Mouse (Mus musculus) heart, adult 8-10 months (tissue): Measurements from ENCODE around the gene Zfp108. TPM values are rescaled to one million over a fixed set of nuclear protein-coding genes. Genes with fewer than 3 reads are reported as not detected.

Experiments used
- DNase-seq: peaks from one replicate; pipeline ENCODE4 v3.0.0; 2022; ENCODE audit warnings: low spot score
- total RNA-seq, 4 experiments: library from RNA; stranded (reverse); gene quantifications; 2 replicates each; pipeline ENCODE4 v1.2.4; 2022

Zfp108 gene
- total RNA-seq, 4 experiments from 2014 or later: 1.4 to 1.8 (median 1.5) TPM

DNA sequence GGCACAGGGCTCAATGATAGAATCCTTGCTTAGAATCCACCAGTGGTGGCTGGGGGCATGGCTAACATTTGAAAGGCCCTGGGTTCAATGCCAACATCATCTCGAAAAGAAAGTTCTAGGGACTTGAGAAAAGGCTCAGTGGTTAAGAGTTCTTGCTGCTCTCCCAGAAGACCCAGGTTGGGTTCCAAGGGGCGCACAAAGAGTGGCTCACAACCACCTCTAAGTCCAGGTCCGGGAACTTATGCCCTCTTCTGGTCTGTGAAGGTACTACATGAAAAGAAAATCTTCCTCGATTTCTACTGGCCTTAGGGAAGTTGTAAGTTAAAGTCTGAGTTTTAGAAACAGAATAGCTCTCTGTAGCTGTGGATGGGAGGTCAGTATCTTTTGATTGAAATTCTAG is 31.5 kb downstream of the Zfp108 start:
- DNase-seq: no peak

GRCm38 (mm10) chr7:24286916-24287315 is 32.3 kb downstream of the Zfp108 start:
- DNase-seq: no peak

DNA sequence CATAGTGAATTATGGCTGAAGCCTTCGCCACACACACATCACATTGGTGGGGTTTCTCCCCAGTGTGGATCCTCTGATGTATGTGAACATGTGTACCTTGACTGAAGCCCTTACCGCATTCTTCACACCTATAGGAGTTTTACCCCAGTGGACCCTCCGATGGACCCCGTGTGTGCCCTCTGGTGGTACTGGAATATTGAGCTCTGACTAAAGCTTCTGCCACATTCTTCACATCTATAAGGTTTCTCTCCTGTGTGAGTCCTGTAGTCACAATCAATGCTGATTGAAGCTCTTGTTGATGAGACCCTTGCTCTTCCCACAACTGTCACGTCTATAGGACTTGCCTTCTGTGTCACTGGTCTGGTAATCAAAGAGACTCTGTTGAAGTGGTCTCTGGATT is 33.1 kb downstream of the Zfp108 start:
- no peak for DNase-seq

DNA sequence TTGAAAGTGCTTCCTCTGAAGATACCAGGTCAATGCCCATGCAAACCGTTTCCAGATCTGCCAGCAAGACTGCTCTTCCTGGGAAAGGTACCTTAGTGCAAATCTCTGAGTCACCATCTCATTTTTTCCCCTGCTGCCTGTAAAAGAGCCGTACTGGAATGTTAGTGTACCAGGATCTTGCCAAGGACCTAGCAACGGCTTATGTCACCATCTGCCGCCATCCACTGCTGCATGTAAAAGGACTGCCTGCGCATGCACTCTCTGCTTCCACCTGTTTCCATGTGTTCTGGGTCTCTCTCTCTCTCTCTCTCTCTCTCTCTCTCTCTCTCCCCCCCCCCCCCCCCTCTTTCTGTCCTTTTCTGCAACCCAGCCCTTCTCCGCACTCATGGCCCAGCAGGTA is 33.9 kb downstream of the Zfp108 start:
- no peak for DNase-seq

DNA sequence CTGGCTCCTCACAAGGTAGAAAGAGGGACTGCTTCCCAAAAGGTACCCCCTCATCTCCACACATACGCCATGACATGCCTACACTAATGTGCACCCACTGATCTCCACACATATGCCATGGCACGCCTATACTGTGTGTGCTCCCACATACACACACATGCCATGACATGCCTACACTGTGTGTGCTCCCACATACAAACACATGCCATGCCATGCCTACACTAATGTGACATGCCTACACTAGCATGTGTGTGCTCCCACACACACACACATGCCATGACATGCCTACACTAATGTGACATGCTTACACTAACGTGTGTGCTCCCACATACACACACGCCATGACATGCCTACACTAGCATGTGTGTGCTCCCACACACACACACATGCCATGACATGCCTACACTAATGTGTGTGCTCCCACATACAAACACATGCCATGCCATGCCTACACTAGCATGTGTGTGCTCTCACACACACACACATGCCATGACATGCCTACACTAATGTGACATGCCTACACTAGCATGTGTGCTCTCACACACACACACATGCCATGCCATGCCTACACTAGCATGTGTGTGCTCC is 35.6 kb downstream of the Zfp108 start:
- DNase-seq: no peak

DNA sequence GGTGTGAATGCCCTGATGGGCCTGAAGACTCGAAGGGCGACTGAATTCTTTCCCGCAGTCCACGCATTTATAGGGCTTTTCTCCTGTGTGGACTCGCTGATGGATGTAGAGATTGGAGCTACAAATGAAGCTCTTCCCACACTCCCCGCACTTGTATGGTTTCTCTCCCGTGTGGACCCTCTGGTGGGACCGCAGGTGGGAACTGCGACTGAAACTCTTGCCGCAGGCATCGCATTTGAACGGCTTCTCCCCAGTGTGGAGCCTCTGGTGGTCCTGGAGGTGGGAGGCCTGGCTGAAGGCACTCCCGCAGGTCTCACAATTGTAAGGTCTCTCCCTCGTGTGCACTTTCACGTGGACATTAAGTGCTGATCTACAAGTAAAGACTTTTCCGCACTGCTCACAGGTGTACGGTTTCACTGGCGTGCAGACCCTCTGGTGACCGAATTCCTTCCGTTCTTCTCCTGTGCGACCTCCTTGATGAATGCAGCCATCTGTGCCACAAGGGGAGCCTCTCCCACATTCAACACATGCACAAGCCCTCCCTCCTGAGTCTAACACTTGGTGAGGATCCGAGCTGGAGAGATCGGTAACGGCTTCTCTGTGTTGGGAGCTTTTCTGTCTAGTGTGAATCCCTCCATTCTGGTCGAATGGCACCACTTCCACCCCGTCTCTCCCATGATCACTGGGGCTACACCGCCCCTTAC is 36.9 kb downstream of the Zfp108 start:
- DNase-seq: no peak

DNA sequence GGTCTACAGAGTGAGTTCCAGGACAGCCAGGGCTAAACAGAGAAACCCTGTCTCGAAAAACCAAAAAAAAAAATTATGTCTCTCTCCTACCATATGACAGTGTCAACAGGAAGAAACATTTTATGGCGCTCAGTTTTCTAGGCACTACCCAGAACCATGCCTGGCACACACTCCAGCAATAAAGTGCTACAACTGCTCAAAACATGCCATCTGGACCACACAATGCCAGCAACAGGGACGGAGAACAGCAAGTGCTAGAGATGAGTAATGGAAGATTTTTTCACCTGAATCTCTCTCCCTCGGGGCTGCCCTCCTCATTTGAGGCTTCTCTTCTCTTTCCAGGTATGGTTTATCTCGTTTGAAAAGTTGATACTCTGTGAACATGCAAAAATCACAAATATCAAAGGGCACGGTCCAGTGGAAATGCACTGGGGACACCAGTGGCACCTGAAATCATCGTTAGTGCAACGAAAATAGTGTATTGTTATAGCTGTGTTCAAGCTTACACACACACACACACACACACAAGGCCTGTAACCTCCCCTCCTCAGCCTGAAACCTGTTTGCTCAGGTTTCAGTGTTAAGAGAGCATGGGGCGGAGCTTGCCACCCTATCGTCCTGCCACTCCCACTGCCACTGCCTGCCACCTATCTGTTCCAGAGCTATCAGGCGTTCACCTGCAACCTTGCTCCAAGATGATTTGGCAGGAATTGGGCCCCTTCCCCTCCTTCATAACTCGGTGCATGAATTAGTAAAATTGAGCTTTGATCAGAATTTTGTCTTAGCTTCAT is 38.7 kb downstream of the Zfp108 start:
- DNase-seq: no peak

GRCm38 (mm10) chr7:24294763-24295162 is 40.2 kb downstream of the Zfp108 start:
- no peak for DNase-seq

DNA sequence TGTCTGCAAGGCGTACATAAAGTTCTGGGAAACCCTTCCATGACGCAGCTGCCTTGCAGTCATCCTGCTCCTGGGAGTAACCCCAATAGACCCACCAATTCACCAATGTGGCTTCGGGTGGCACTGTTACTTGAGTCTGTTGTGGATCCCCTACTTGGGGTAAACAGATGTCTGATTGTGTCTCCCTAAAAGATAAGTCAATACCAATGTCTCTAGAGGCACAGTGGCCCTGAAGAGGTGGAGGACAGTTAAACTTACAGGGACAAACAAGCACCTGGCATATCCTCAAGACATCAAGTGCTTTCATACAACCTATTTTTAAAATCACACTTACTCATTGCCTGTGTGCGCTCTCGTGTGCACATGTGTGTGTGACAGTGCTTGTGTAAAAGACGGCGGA is 40.8 kb downstream of the Zfp108 start:
- DNase-seq: no peak

- no peak for DNase-seq
Measured at GRCm38 (mm10) chr7:24296386-24296785, 41.8 kb downstream of the Zfp108 start.

- no peak for DNase-seq
Measured at GRCm38 (mm10) chr7:24297361-24298095, 42.9 kb downstream of the Zfp108 start.

DNA sequence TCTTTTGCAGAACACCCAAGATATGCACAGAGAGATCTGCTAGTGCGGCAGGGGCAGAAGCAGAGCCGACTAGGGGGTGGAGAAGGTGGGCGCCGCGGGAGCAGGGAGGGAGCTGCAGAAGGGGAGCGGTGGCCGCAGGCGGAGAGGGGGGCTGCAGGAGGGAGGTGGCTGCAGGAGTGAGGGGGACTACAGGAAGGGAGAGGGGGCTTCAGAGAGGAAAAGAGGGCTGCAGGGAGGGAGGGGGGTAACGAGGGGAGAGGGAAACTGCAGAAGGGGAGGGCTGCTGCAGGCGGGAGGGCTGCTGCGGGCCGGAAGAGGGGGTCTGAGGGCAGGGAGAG is 44.0 kb downstream of the Zfp108 start:
- DNase-seq: no peak

- peak; percentile 66 for DNase-seq
Measured at GRCm38 (mm10) chr7:24298973-24299708, 44.5 kb downstream of the Zfp108 start.

DNA sequence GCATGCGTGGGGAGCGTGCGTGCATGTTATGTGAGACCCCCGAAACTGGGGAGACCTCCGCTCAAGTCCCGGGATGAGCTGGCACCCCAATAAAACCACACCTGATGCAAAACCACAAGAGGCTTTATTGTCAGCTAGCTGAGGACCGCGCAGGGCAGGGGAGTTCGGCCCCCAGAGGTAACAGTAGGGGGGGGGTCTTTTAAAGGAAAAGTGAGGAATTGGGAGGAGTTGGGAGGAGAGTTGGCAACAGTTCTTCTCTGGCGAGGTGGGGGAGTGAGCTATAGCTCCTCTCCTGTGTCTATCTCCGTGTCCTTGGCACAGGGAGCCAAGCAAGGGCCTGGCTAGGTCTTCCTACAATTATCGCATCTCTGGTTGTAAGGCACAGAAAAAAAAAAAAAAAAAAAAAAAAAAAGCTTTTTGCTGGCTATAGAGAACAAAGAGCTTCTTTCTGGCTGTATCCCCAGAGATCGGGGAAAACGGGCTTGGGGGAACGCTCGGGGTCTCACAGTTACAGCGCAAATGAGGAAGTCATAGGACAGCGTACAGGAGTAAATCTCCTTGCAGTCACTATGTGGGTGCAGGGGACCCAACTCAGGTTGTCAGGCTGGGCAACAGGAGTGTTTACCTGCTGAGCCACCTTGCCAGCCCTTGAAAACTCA is 45.4 kb downstream of the Zfp108 start:
- no peak for DNase-seq

- DNase-seq: no peak
Measured at GRCm38 (mm10) chr7:24300771-24301282, 46.2 kb downstream of the Zfp108 start, which contains the start of gene Zfp61. TSS of gene Zfp61 (minus strand) at chr7:24301232.

Other genes with a start within 250 kb of the Zfp108 start
- gene Vmn1r183, start 201.5 kb upstream of the Zfp108 start, total RNA-seq: not detected
- gene Zfp180, start 172.9 kb upstream of the Zfp108 start, total RNA-seq: 10 to 100 TPM; 12.7 to 16.9 (median 16.1) TPM
- gene Zfp112, start 142.5 kb upstream of the Zfp108 start, total RNA-seq: 1 to 10 TPM; 2.8 to 3.9 (median 3.2) TPM
- 1 to 10 TPM; 4.0 to 5.5 (median 4.5) TPM for gene Zfp235, start 120.6 kb upstream of the Zfp108 start, total RNA-seq
- gene Zfp114, start 79.7 kb upstream of the Zfp108 start, total RNA-seq: under 1 TPM in 2 of 4 experiments, not detected in 2; 0.11 to 0.13 TPM
- 1 to 10 TPM; 1.8 to 4.3 (median 3.4) TPM for gene Zfp111, start 43.4 kb upstream of the Zfp108 start, total RNA-seq
- gene Zfp109, start 17.2 kb upstream of the Zfp108 start, total RNA-seq: 1 to 10 TPM; 1.7 to 2.0 (median 1.9) TPM
- 1 to 10 TPM; 3.5 to 7.4 (median 4.0) TPM for gene Zfp93, start 15.6 kb downstream of the Zfp108 start, total RNA-seq
- 1 to 10 TPM; 3.0 to 5.1 (median 3.7) TPM for gene Zfp61, start 46.4 kb downstream of the Zfp108 start, total RNA-seq
- 1 to 10 TPM; 1.1 to 2.8 (median 2.1) TPM for gene Zfp94, start 61.9 kb downstream of the Zfp108 start, total RNA-seq
- under 1 TPM in 1 of 4 experiments, not detected in 3; 0.50 TPM for gene Tescl, start 79.1 kb downstream of the Zfp108 start, total RNA-seq
- not detected for gene Lypd5, start 94.4 kb downstream of the Zfp108 start, total RNA-seq
- gene Kcnn4, start 115.5 kb downstream of the Zfp108 start, total RNA-seq: 1 to 10 TPM in 1 of 4 experiments, under 1 TPM in 3; 0.44 to 1.3 (median 0.69) TPM
- gene Smg9, start 144.8 kb downstream of the Zfp108 start, total RNA-seq: 1 to 10 TPM; 5.9 to 8.3 (median 8.0) TPM
- under 1 TPM in 1 of 4 experiments, not detected in 3; 0.32 TPM for gene Irgc1, start 197.5 kb downstream of the Zfp108 start, total RNA-seq
- gene Plaur, start 207.7 kb downstream of the Zfp108 start, total RNA-seq: 1 to 10 TPM; 1.7 to 9.2 (median 2.6) TPM
- gene Cadm4, start 227.2 kb downstream of the Zfp108 start, total RNA-seq: 10 to 100 TPM; 16.6 to 22.0 (median 18.7) TPM